Mouse (Mus musculus) CD4-positive helper T cell, adult 2 months (primary cell): Measurements from ENCODE around the gene Zfp947.
"Not testable (repeated sequence)": the region's sequence is repeated elsewhere in the genome, so short reads cannot be mapped to it uniquely, and the experiment has no call there.

Experiments
- DNase-seq: peaks from one replicate; pipeline ENCODE4 v3.0.0-alpha.2; 2012; ENCODE audit warnings: low read depth, missing footprints, low spot score

The Zfp947 gene

GRCm38 (mm10) chr17:22165722-22166294 lies at the start of gene Zfp947:
TSS of gene Zfp947 (minus strand) at chr17:22166190.
- DNase-seq, result peak; percentile 34

DNA sequence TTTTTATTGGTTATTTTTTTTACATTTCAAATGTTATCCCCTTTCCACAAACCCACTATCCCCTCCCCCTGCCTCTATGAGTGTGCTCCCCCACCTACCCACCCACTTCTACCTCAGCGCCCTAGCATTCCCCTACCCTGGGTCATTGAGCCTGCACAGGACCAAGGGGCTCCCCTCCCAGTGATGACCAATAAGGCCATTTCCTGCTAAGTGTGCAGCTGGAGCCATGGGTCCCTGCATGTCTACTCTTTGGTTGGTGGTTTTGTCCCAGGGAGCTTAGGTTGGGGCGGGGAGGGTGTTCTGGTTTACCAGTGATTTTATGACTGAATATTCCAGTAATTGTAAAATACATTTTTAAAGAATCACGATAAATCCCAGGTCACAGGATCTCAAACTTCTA lies 686 bp downstream of the Zfp947 start:
- DNase-seq, result not testable (repeated sequence)

DNA sequence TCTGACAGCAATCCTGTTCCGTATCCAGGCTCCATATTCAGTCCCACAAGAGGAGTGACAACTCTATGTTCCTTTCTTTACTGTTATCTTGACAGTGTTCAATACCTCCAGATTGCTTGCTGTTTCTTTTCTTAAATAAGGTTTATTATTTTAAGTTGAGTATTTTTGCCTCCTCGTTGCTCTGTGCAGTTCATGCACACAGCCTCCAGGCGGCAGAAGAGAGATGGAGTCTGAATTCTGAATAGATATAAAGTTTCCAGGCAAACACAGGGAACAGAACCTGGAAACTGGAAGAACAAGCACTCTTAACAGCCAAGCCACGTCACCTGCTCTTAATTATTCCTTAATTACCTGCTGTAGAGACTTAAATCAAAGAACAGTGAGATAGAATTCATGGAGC lies 12.0 kb downstream of the Zfp947 start:
- DNase-seq, result not testable (repeated sequence)

DNA sequence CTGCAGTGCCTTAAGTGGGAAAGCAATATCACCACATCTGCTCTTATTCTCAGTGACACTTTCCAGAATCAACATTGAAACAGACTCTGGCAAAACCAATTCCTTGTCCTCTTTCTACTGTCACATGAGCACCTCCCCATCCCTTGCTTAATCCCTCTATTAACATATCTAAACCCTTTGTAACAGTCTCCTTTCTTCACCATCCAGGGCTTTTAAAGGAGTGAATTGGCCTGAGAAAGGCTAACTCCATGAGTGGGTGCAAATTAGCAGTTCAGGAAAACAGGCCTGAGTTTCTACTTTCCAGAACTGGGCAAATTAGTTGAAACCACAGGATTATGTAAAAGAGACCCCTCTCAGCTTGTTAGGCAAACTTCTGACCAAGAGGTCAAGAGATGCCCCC lies 47.2 kb downstream of the Zfp947 start:
- DNase-seq, result no peak
